Mouse (Mus musculus) bone marrow, adult 2 months (tissue): Measurements from ENCODE around the gene Tecr.

ENCODE experiments used
- CTCF ChIP-seq: fragments of 200-500 bp; IDR thresholded peaks from 2 replicates; pipeline ENCODE4 v1.5.1; 2011; ENCODE audit warnings: low read length, control low read depth; ENCODE audit not compliant: control insufficient read depth, insufficient read depth
- POLR2A ChIP-seq: fragments of 200-500 bp; IDR thresholded peaks from 2 replicates; pipeline ENCODE4 v1.6.1; 2011; ENCODE audit warnings: low read depth, mild to moderate bottlenecking, control low read depth, low read length, borderline replicate concordance; ENCODE audit not compliant: control insufficient read depth

- peak; percentile 96 for TF ChIP-seq CTCF
- TF ChIP-seq POLR2A: no peak; the same call in 1 of the 2 replicates
Measured at GRCm38 (mm10) chr8:83566469-83567395, 41.0 kb downstream of the Tecr start, which contains the start of gene Ndufb7.
